Mouse (Mus musculus) cerebral cortex, adult 2 months (tissue): ENCODE data around the gene Fgfr2.

Source experiments
- WGBS: fragments of 180-500 bp; shearing (Covaris S2); methylation state at CpG from one replicate; pipeline ENCODE4 v1.1.7; 2018; 5-methylcytosine and 5-hydroxymethylcytosine counted together

Fgfr2 gene

DNA sequence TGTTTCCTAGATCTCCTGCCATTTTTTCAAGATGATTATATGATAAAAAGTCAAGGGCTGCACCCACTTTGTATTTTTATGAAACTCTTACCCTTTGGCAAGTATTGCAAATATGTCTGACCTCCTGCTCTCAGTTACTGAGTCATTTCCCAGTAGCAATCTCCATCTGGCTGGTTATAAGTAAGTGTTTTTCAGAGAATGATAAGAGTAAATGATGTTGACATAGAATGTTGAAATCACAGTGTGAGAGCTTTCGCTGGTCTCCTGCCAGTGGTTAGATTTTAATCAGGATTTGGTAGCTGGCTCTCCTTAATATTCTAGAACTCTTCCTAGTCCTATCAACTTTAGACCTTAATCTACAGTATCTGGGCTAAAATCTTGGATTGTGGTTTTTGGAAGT is 2111.2 kb downstream of the Fgfr2 start:
- WGBS: 92% methylated on average over 1 of the region's 1 CpGs

DNA sequence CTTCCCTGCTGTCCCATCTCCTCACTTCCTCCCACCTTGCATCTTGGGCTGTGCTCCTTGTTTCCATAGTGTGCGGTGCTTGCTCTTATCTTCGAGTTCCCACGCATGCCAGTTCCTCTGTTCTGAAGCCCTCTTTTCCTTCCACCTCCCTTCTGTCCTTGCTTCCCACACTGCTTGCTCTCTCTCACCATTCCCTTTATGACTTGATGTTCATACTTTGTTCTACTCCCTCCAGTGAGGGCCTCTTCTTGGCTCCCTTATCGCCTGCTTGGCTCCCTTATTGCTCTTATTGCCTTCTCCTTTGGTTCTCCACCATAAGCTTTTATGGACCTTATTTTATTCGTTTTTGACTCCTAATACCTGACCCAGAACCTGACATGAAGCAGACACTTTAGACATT is 2114.0 kb downstream of the Fgfr2 start:
- WGBS: 85% methylated on average over 5 of the region's 5 CpGs

DNA sequence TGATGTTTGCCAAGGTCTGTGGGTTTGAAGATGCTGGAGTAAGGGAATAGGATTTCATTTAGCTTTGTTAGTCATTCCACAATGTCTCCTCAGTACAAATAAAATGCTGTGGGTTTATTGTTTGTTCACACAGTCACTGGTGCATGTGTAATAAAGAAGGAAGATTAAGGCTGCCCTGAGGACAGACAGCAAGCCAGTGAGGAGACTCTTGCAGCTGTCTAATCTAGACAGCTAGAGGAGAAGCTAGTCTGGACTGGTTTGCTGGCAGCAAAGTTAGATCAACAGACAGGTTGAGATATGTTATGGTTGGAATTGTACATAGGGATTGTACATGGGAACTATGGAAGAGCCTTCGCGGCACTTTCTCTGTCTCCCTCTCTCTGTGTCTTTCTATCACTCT is 2115.9 kb downstream of the Fgfr2 start:
- WGBS: 92% methylated on average over 2 of the region's 2 CpGs

DNA sequence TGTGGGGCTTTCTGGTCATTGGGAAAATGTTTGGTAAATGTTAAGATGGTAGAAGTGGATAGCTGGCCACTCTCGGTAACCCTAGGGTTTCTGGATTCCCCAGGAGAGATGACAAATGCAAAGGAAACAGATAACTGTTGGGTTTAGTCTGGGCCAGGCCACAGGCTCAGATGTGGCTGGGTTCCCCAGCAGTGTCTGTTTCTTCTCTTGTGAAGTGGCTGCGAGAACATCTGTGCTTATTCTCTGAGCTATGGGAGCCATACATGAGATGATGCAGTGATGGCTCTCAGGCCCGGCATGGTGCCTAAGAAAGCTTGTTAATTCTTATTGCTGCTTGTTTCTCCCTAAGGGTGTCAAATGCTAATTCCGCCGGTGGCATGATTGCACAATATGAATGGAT is 2119.1 kb downstream of the Fgfr2 start:
- 82% methylated on average over 5 of the region's 5 CpGs for WGBS

DNA sequence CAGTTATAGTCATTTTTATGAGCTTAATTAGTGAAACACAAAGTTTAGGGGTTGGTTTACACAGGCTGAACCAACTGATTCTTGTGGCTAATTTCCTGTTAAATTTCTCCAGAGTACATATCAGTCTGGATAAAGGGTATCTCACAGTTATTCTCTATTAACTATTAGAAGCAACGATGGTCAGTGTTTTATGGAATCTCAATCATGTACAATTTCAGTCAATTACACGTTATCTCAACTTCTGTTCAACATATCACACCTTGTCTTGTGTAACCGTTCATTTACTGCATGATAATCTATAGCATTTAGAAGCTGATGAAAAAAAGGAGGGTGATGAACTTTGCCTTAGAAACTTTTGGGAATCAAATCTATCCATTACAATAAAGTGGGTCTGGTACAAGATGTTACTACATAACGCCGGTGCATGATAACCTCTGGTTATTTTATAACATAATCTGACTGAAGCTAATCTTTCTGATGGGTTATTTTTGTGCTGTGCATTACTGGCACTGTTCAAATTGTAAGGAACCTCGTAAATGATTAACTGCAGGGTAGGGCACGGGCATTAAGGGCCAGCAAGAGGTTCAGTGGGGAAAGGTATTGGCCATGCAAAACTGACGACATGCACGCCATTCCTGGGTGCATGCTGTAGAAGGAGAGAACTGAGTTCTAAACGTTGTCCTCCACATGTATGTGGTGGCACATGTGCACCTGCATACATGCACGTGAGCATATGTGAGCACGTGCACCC is 2121.0 kb downstream of the Fgfr2 start:
- WGBS: 94% methylated on average over 12 of the region's 12 CpGs

DNA sequence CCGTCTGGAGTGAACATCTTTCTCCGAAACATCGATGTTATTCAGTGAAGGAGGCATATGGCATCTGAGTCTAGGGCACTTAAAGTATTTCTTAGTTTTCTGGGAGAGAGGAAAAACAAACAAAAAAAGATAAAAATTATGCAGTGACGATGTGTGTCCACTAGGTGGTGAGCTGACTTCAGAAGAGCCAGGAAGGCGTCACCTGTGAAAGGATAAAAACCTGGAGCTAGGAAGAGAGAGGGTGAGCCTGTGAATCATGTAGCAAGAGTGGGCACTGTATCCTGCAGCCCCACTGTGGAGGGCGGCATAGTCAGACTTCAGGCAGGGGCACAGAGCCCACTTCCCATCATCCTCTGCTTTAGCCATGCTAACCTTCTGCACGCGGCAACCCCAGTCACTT is 2129.2 kb downstream of the Fgfr2 start:
- 44% methylated on average over 8 of the region's 8 CpGs for whole genome bisulfite sequencing

DNA sequence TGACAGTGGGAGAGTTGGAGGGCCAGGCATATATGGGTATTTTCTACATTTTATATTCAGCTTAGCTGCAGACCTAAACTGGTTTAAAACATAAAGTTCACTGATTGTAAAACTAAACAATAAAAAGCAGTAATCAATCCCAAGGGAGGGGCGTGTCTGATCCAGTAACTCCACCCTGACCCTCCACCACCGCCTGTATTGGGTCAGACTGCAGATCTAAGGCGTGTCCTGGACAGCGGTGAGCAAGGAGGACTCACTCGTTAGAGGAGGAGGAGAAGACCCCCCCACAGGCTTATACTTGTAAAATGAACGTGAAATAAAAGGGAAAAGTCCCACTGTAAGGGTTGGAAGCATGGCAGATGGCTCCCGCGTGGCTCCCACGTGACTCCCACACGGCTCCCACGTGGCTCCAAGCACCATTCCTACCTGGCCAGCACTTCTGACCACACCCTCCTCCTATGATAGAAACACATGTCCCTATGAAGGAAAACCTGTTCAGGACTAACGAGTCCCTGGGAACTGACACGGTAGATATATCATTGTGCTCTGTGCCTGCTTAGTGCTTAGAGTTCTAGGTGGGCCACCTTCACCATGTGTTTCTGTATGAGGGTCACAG is 2131.9 kb downstream of the Fgfr2 start:
- WGBS: 71% methylated on average over 13 of the region's 13 CpGs

DNA sequence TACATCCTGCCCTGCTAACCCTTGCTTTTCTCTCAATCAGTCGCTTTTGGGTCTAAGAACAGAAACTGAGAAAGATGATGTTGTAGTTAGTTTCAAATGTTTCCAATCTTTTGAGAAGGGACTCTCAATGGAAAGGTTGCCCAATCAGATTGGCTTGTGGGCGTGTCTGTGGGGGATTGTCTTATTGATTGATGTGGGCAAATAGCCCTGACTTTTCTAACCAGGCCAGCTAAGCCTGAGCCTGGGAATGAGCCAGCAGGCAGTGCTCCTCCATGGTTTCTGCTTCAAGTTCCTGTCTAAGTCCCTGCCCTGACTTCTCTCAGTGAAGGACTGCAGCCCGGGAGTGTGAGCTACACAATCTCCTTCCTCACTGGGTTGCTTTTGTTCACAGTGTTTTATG is 2133.8 kb downstream of the Fgfr2 start:
- 73% methylated on average over 3 of the region's 3 CpGs for WGBS

DNA sequence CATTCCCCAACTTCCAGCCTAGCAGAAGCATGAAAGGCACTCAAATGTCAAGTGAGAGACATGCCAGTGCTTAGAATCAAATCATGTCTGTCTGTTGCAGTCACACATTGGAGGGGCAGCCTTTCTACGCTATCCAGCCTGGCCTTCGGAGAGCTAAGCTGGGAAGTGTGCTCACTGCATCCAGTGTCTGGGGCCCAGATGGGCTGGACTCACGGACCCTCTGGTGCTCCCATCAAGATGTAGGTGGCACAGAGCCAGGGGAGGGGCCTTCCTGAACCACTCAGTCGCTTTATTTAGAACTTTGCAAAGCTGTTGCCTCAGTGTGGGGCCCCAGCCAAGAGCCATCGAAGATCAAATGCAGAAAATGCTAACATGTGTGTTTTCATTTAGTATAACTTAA is 2135.0 kb downstream of the Fgfr2 start:
- 60% methylated on average over 5 of the region's 5 CpGs for WGBS

DNA sequence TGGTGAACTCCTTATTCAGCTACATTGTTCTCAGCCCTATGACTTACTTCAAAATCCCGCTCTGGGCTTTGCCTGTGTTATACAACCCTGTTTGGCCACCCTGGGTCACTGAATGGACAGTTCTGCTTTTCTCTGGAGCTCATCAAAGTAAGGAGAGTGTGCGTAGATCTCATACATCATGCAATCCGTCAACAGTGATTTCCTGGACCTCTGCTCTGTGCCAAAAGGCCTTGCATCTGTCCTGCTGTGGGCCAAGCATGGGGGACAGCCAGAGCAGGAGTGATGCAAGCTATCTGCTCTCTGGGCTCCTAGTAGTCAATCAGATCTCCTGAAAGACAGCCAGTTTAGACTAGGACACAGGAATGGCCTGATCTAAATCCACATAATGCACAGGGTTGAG is 2137.4 kb downstream of the Fgfr2 start:
- WGBS: 90% methylated on average over 3 of the region's 3 CpGs

DNA sequence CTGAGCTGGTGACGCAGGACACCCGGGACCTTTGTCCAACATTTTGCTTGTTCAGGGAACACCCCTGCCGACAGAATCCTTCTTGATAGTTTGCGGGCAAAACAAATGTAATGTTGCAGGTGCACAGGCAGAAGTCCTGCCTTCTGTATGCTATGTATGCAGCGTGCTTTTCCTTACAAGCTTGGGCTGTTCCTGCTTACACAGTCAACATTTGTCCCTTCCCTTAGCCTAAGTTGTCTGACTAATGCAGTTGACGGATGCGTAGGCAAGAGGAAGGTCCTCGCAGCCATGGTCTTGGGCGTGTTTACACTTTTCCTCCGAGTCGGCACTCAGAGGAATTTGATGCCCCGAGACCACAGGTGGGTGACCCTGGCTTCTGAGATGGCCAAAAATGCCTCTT is 2138.0 kb downstream of the Fgfr2 start:
- WGBS: 89% methylated on average over 12 of the region's 12 CpGs

DNA sequence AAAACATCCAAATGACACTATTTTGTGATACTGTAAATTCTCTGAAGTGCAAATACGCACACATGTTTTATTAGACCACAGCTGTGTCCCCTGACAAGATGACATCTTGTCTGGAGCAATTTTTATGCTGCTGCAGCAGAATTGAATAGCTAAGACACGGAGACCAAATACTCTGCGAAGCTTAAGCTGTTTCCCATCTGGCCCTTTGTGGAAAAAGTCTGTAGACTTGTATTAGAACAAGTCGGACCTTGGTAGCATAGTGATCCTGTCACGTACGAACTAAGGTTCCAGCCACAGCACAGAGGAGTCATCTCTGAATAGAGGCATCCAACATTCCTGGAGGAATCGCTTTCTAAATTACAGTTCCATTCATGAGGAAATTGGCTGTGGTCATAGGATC is 2138.9 kb downstream of the Fgfr2 start:
- 89% methylated on average over 7 of the region's 7 CpGs for WGBS

DNA sequence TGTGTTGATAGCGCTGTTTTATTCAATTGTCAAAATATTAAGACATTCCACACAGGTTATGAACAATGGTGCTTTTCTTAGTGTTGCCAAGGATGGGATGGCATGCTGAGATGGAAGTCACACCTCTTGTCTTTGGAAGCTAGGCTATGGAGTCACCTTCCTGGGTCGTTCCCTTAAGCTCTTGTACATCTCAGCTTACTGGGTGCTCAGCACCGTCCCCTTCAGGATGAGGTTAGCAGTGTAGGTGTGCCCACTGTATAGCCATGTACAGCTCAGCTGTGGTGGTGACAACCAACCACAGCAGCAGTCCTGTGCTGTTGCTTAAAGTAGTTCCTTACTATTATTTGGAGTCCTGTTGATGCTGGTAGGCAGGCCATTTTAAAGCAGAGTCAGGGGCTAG is 2140.3 kb downstream of the Fgfr2 start:
- 58% methylated on average over 3 of the region's 3 CpGs for WGBS

DNA sequence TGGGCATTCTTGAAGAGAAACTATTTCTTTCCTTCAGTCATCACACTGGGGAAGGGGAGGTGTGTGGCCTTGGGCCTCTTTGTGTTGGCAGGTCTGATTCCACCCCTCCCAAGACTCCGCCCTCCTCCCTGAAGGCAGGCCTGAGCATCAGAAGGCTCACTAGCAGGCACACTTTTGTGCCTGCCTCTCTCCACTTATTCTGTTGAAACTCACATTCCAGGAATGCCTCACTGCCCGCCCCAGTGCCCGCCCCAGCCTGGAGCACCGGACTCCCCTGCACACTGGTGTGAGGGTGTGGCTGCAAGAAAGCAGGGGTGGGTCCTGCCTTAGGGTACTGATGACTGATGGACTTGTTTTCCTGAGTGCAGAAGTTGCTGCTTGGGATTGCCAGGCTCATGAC is 2140.8 kb downstream of the Fgfr2 start:
- 67% methylated on average over 4 of the region's 4 CpGs for WGBS

DNA sequence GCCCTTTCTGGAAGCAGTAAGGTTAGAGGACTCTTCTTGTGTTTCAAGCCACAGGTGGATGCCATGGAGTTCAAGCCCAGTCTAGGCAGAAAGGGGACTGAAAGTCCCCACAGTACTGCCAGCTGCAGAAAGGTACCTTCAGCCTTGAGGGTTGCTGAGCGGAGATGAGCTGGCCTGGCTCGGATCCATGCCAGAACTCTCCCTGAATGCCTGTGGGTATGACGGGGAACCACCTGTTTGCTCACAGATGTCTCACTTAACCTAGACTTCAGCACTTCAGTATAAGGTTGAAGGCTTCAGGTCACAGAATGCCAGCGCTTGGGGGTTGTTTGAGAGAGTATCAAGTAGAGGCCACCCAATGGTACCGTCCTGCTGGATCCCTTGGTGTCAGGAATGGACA is 2143.0 kb downstream of the Fgfr2 start:
- 94% methylated on average over 5 of the region's 5 CpGs for whole genome bisulfite sequencing

DNA sequence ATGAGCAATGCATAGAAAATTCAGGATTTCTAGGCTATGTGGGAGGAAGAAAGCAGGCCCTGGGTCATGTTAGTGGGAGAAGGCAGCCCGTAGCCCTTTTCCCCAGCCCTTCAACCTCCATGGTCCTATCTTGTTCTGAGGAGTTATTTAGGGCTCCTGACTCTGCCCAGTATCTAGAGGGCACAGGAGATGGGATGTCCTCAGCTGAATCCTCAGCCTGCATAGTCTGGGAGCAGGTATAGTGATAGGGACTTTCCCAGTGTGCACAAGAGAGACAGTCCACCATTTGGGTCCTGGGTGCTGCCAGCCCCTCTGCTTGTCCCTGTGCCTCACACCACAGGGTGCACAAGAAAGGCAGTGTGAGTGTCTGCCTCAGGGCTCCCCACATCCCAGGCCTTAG is 2144.6 kb downstream of the Fgfr2 start:
- WGBS: 83% methylated on average over 1 of the region's 1 CpGs

DNA sequence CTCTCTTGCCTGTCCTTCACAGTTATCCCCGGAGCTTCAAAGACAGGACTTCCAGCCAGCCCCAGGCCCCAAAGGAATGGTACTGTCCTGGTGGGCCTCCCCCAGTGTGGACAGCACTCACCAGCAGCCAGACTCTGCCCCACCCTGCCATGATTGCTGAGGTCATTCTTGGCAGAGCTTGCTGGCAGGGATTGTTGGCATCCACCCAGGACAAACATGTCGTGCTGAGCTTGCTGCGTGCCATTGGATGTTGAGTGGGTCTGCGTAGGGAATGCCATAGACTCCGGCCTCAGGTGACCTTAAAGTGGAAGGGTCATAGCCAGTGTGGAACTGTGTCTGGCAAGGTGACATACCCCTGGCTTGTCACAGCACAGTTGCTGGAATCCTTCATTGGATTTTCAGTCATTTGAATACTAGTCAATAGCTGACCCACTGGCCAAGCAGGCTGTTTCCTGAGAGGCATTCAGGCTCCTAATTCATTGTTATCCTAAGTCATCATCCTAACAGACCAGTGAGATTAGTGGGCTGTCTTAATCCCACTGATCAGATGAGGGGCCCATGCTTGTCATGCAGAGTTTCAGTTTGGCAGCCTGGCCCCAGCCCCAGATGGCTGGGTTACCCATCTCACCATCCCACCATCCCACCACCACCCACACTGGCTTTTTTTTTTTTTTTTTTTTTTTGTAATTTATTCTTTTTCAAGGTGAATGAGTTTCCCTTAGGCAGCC is 2145.2 kb downstream of the Fgfr2 start:
- 26% methylated on average over 5 of the region's 5 CpGs for WGBS

DNA sequence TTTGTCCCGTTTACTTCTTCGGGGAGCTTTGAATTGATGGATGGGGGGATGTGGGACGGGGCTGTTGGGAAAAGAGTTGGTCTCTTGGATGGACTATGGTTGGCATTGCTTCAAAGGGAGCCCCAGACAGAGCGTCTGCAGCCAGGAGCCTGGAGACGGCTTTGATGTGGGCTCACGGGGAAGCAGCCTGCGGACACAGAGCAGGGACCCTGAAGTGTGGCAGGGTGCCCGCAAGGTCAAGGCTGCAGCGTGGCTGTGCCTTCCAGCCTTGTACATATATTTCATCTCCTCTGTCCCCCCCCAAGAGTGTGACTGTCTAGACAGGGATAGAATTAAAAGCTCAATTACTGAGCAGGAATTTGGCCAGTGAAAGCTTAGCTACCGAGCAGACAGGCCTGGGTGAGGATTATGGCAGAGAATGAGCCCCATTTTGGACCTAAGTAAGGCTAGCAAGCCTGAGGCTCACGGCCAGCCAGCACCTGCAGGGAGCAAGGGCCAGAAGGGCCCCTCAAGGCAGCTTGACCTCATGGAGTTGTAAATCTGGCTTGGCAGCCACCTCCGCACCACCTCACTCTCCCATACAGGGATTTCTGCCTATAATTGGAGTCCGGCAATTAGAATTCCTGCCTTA is 2146.7 kb downstream of the Fgfr2 start:
- WGBS: 68% methylated on average over 13 of the region's 13 CpGs

DNA sequence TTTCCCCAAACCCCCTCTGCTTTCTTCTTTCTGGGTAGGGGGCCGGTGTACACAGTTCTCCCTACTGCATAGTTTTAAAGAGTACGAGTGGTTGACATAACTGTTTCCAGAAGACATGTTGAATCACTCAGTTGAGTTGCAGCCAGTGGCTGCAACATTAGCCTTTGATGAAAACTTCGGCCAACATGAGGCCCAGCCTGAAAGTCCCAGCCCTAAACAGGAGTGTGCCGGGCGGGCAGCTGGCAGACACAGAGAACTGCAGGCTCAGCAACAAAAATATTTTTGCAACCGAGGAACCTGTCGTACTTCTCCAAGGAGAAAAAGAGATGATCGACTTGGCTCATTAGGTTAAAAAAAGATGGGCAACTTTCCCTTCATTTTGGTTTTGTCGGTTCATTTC is 2150.4 kb downstream of the Fgfr2 start:
- 83% methylated on average over 9 of the region's 9 CpGs for WGBS

DNA sequence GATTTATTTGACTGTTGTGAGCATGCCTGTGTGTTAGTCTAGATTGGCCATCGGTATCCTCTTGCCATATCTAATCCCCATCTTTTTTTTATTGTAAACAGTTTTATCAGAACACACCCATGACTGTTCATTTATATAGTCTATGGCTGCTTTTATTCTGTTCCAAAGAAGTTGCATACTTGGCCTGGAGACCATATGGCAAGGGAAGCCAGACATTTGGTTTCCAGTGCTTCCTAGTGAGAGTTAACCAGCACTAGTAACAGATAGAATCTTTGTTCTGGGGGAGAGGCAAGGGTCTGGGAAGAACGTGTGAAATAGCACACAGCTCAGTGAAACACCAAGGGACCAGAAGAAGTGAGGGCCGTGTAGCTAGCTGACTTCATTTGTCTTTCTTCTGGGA is 2153.6 kb downstream of the Fgfr2 start:
- WGBS: 51% methylated on average over 3 of the region's 3 CpGs

DNA sequence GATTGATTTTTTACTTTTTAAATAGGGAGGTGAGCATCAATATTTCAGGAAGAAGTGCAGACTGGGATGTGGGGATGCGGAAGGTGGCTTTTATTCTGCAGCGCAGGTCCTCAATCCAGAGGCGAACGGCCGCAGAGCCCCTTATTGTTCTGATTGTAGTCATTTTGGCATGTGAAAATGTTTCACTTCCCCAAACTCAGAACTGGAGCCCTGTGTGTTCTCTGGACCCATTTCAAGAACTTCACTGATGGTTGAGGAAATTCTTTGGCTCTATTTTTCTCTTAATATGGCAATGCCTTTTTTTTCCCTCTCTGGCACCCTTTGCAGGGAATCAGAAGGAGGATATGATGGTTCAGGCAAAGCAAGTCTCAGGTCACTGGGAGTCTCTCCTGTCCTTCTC is 2154.1 kb downstream of the Fgfr2 start:
- WGBS: 58% methylated on average over 5 of the region's 5 CpGs

DNA sequence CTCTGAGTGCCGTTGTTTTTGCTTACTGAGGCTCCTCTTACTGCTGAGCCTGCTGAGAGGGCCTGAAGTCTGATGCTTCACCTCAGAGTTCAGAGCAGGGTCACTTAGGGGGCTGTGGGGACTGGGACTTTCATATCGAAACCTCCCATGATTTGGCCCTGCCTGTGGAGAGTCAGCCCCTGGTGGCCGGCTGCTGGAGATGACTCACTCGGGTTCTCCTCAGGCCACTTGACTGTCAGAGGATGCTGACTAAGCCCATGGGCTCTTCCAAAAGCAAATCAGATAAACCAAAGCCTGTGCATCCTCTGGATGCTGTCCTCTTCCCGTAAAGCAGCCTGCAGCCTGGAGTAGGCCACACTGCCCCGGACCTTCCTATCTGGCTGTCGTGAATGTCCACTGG is 2154.6 kb downstream of the Fgfr2 start:
- 46% methylated on average over 7 of the region's 7 CpGs for WGBS

DNA sequence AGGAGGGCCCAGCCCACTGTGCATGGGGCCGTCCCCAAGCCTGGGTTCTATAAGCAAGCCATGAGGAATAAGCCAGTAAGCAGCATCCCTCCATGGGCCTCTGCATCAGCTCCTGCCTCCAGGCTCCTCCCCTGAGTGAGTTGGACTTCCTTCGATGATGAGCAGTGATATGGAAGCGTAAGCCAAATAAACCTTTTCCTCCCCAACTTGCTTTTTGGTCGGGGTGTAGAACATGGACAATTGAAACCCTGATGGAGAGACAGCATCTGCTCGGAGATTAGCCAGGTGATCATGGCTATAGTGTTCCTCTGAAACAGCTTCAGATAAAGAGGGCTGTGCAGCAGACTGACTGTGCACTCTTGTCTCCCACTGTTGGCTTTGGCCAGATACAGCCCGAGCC is 2155.2 kb downstream of the Fgfr2 start:
- 87% methylated on average over 6 of the region's 6 CpGs for WGBS
